Comparison of ENCODE assay signal across 27 mouse cellular contexts in the genomic region with DNA sequence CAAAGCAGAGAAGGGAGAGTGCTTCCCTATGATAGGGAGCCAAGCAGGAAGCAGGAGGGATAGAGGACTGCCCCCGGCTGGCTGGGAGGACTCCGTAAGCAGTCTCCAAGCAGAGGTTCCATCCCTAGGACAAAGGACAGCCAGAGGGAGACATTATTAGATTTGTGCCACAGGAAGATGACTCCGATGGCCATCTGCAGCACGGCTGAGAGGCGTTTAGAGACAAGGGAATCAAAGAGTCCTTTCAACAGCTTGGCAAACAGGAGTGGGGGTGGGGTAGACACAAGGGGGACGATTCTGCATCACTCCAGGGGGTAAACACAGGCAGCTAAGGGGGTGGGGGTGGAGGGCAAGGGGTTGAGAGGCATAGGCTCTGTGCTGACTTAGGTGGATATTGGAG.
A peak's percentile ranks its signal among the peaks of the same experiment; 100 is the strongest.
DNase-seq lines count a peak whose midpoint lies in the region; ATAC-seq lines count a peak whose summit lies in the region.
"Had no signal": no experiment of that assay in that cellular context is flagged by ENCODE, and none has a peak within 500 bp of the region (broad histone marks: within the 10 kb centered on the region; RNA-seq: fewer than 3 reads in every experiment).

No protein-coding gene starts in this region.

- peaks cover 23% of the 10 kb centered on the region for H3K4me1 ChIP-seq in forebrain, embryonic 10.5 days
- peaks cover 14% of the 10 kb centered on the region for H3K4me1 ChIP-seq in forebrain, embryonic 16.5 days (replicated peaks; ENCODE audit: control insufficient read depth, insufficient read depth, low read length)
- H3K4me1 ChIP-seq in midbrain, embryonic 10.5 days, result peaks cover 15% of the 10 kb centered on the region
- H3K4me1 ChIP-seq in midbrain, embryonic 16.5 days (ENCODE audit: control insufficient read depth, insufficient read depth, low read length), result no peaks in the 10 kb centered on the region
- H3K4me1 ChIP-seq: heart, embryonic 15.5 days; liver, embryonic 15.5 days; lung, embryonic 15.5 days; megakaryocyte, embryonic 14.5 days; stomach, embryonic 15.5 days had no signal

- DNase-seq in forebrain, embryonic 10.5 days (ENCODE audit: extremely low spot score, low spot score), result no peak
- DNase-seq in midbrain, embryonic 10.5 days (ENCODE audit: low spot score), result no peak
- DNase-seq in brain, adult 2 months (ENCODE audit: low read depth, low spot score), result peak; percentile 82
- DNase-seq in mesoderm, embryonic 11.5 days (ENCODE audit: low read depth, low spot score), result peak; percentile 48
- DNase-seq in liver, result no peak
- DNase-seq: adrenal gland, postnatal 25 days; forebrain, postnatal 0 days; gastrocnemius, postnatal 36 days; heart, adult 2 months; heart, postnatal 36 days; kidney, adult 2 months; layer of hippocampus, adult 9-11 months; lung, postnatal 36 days; right cerebral cortex, adult 18-20 months; right cerebral cortex, postnatal 4 days; thymus, adult 2 months had no signal

- no peak overlapping the region for H3K4me3 ChIP-seq in forebrain, embryonic 10.5 days
- H3K4me3 ChIP-seq in forebrain, embryonic 16.5 days (replicated peaks; ENCODE audit: low read length), result no peak overlapping the region
- no peak overlapping the region for H3K4me3 ChIP-seq in midbrain, embryonic 10.5 days
- no peak overlapping the region for H3K4me3 ChIP-seq in midbrain, embryonic 16.5 days (ENCODE audit: low read depth, low read length)
- H3K4me3 ChIP-seq: heart, adult 2 months; heart, embryonic 15.5 days; limb, embryonic 15.5 days; liver, embryonic 15.5 days; lung, embryonic 15.5 days; neural tube, embryonic 12.5 days; stomach, embryonic 15.5 days had no signal

- H3K4me2 ChIP-seq in forebrain, embryonic 16.5 days (ENCODE audit: low read length), result no peak overlapping the region
- no peak overlapping the region for H3K4me2 ChIP-seq in midbrain, embryonic 16.5 days (ENCODE audit: low read length)
- H3K4me2 ChIP-seq: heart, embryonic 15.5 days; limb, embryonic 15.5 days; liver, embryonic 15.5 days; lung, embryonic 15.5 days; neural tube, embryonic 12.5 days; stomach, embryonic 15.5 days had no signal

- H3K27me3 ChIP-seq in forebrain, embryonic 10.5 days (ENCODE audit: poor library complexity, severe bottlenecking), result no peaks in the 10 kb centered on the region
- no peaks in the 10 kb centered on the region for H3K27me3 ChIP-seq in forebrain, embryonic 16.5 days (replicated peaks; ENCODE audit: control insufficient read depth, insufficient read depth, low read length)
- H3K27me3 ChIP-seq in midbrain, embryonic 10.5 days (ENCODE audit: low read depth, poor library complexity, severe bottlenecking), result no peaks in the 10 kb centered on the region
- no peaks in the 10 kb centered on the region for H3K27me3 ChIP-seq in midbrain, embryonic 16.5 days (ENCODE audit: control insufficient read depth, insufficient read depth, low read depth, low read length)
- H3K27me3 ChIP-seq: heart, embryonic 15.5 days; limb, embryonic 15.5 days; liver, embryonic 15.5 days; lung, embryonic 15.5 days; neural tube, embryonic 12.5 days; stomach, embryonic 15.5 days had no signal

- WGBS in forebrain, embryonic 10.5 days, result 22% methylated on average over 6 of the region's 6 CpGs
- WGBS in forebrain, embryonic 16.5 days, result 27% methylated on average over 6 of the region's 6 CpGs
- WGBS in midbrain, embryonic 10.5 days, result 26% methylated on average over 6 of the region's 6 CpGs
- 19% methylated on average over 6 of the region's 6 CpGs for WGBS in midbrain, embryonic 16.5 days

- ATAC-seq in forebrain, embryonic 16.5 days, result no peak
- no peak for ATAC-seq in midbrain, embryonic 16.5 days
- ATAC-seq: CD4-positive, CD25-positive, alpha-beta regulatory T cell, adult 4 months; forebrain, postnatal 0 days had no signal

- H3K27ac ChIP-seq in forebrain, embryonic 10.5 days, result peak overlapping the region; percentile 75
- no peak overlapping the region for H3K27ac ChIP-seq in forebrain, embryonic 16.5 days (ENCODE audit: low read length)
- H3K27ac ChIP-seq in midbrain, embryonic 10.5 days (replicated peaks), result peak overlapping the region; percentile 73
- no peak overlapping the region for H3K27ac ChIP-seq in midbrain, embryonic 16.5 days (ENCODE audit: low read length)
- H3K27ac ChIP-seq: heart, adult 2 months; heart, embryonic 15.5 days; kidney, postnatal 0 days; limb, embryonic 15.5 days; liver, embryonic 15.5 days; lung, embryonic 15.5 days; neural tube, embryonic 12.5 days; stomach, embryonic 15.5 days had no signal

- no peaks in the 10 kb centered on the region for H3K9me3 ChIP-seq in forebrain, embryonic 10.5 days
- no peaks in the 10 kb centered on the region for H3K9me3 ChIP-seq in forebrain, embryonic 16.5 days (ENCODE audit: control insufficient read depth, low read length)
- H3K9me3 ChIP-seq in midbrain, embryonic 10.5 days (replicated peaks), result 0 out of 2 replicates have a peak, but pooled peaks cover 4% of the 10 kb centered on the region
- no peaks in the 10 kb centered on the region for H3K9me3 ChIP-seq in midbrain, embryonic 16.5 days (replicated peaks; ENCODE audit: control insufficient read depth, low read length, poor library complexity, severe bottlenecking)
- H3K9me3 ChIP-seq: heart, embryonic 15.5 days; limb, embryonic 15.5 days; liver, embryonic 15.5 days; lung, embryonic 15.5 days; neural tube, embryonic 12.5 days; stomach, embryonic 15.5 days had no signal

- H3K36me3 ChIP-seq in forebrain, embryonic 10.5 days (replicated peaks), result no peaks in the 10 kb centered on the region
- no peaks in the 10 kb centered on the region for H3K36me3 ChIP-seq in forebrain, embryonic 16.5 days (ENCODE audit: control insufficient read depth, insufficient read depth)
- no peaks in the 10 kb centered on the region for H3K36me3 ChIP-seq in midbrain, embryonic 10.5 days
- H3K36me3 ChIP-seq in midbrain, embryonic 16.5 days (ENCODE audit: control insufficient read depth, insufficient read depth, low read length), result no peaks in the 10 kb centered on the region
- H3K36me3 ChIP-seq: heart, embryonic 15.5 days; limb, embryonic 15.5 days; liver, embryonic 15.5 days; lung, embryonic 15.5 days; neural tube, embryonic 12.5 days; stomach, embryonic 15.5 days had no signal

- H3K9ac ChIP-seq in forebrain, embryonic 16.5 days (replicated peaks; ENCODE audit: low read depth, low read length), result no peak overlapping the region
- no peak overlapping the region for H3K9ac ChIP-seq in midbrain, embryonic 16.5 days (ENCODE audit: low read depth, low read length)
- H3K9ac ChIP-seq: forebrain, postnatal 0 days; heart, embryonic 15.5 days; limb, embryonic 15.5 days; liver, embryonic 15.5 days; lung, embryonic 15.5 days; neural tube, embryonic 12.5 days; stomach, embryonic 15.5 days had no signal

Comparison
In these comparisons a context has a peak if more than half of its experiments do, and no peak if none do; other contexts are left out.
1. H3K27ac ChIP-seq: peak in forebrain, embryonic 10.5 days (single experiment) and midbrain, embryonic 10.5 days (single experiment); none in forebrain, embryonic 16.5 days (single experiment) and midbrain, embryonic 16.5 days (single experiment).
2. DNase-seq: peak in brain, adult 2 months (single experiment) and mesoderm, embryonic 11.5 days (single experiment); none in forebrain, embryonic 10.5 days (single experiment), midbrain, embryonic 10.5 days (single experiment) and liver (single experiment).